Mouse (Mus musculus) heart, adult 18-20 months (tissue): ENCODE measurements around the gene Runx3. TPM values are rescaled to one million over a fixed set of nuclear protein-coding genes. Genes with fewer than 3 reads are reported as not detected.

Experiments
- DNase-seq, 2 experiments: peaks; one replicate each; pipeline ENCODE4 v3.0.0; 2021 to 2022; ENCODE audit warnings: mixed read lengths in 1 of 2
- long read RNA-seq, 2 experiments: library from polyadenylated mRNA; stranded (forward); transcript quantifications; one replicate each; pipeline ENCODE4 v2.0.0; 2021
- total RNA-seq, 2 experiments: library from RNA; stranded (reverse); gene quantifications; 2 replicates each; pipeline ENCODE4 v1.2.3; 2021

Runx3 gene
- total RNA-seq, result 1 to 10 TPM; 1.8 to 1.9 TPM
- long read RNA-seq, experiment 1, partial matches to known transcripts, result 0 of 2 reads
- long read RNA-seq, experiment 1, other reads (novel, unspliced or antisense), result 1 of 2 reads
- long read RNA-seq, experiment 2, partial matches to known transcripts, result 1 of 1 reads
- long read RNA-seq, experiment 2, other reads (novel, unspliced or antisense), result 0 of 1 reads

- peak in 1 of 2 experiments; percentile 22 for DNase-seq
Observed at GRCm38 (mm10) chr4:135120342-135121100, at the start of gene Runx3. Gene Runx3 (plus strand): TSS chr4:135120652.

- no peak for DNase-seq
Observed at GRCm38 (mm10) chr4:135072671-135073070, 47.8 kb upstream of the Runx3 start.

- DNase-seq, result no peak
Observed at GRCm38 (mm10) chr4:135073523-135073922, 46.9 kb upstream of the Runx3 start.

GRCm38 (mm10) chr4:135074646-135075045 lies 45.8 kb upstream of the Runx3 start:
- DNase-seq, result no peak

- DNase-seq, result no peak
Observed at GRCm38 (mm10) chr4:135075360-135075759, 45.1 kb upstream of the Runx3 start.

GRCm38 (mm10) chr4:135076611-135077010 lies 43.8 kb upstream of the Runx3 start:
- no peak for DNase-seq

- no peak for DNase-seq
Observed at GRCm38 (mm10) chr4:135077196-135077595, 43.3 kb upstream of the Runx3 start.

GRCm38 (mm10) chr4:135079859-135080640 lies 40.4 kb upstream of the Runx3 start:
- peak in 1 of 2 experiments; percentile 10 for DNase-seq

GRCm38 (mm10) chr4:135080641-135080920 lies 39.9 kb upstream of the Runx3 start:
- no peak for DNase-seq

GRCm38 (mm10) chr4:135083089-135083488 lies 37.4 kb upstream of the Runx3 start:
- no peak for DNase-seq

- DNase-seq, result no peak
Observed at GRCm38 (mm10) chr4:135085077-135085853, 35.2 kb upstream of the Runx3 start.

- DNase-seq, result no peak
Observed at GRCm38 (mm10) chr4:135090613-135091012, 29.8 kb upstream of the Runx3 start.

- DNase-seq, result no peak
Observed at GRCm38 (mm10) chr4:135092871-135093270, 27.6 kb upstream of the Runx3 start.

GRCm38 (mm10) chr4:135095693-135096092 lies 24.8 kb upstream of the Runx3 start:
- DNase-seq, result no peak

- no peak for DNase-seq
Observed at GRCm38 (mm10) chr4:135097910-135098891, 22.3 kb upstream of the Runx3 start.

- DNase-seq, result no peak
Observed at GRCm38 (mm10) chr4:135102019-135102740, 18.3 kb upstream of the Runx3 start.

- DNase-seq, result no peak
Observed at GRCm38 (mm10) chr4:135102761-135103160, 17.7 kb upstream of the Runx3 start.

- no peak for DNase-seq
Observed at GRCm38 (mm10) chr4:135103800-135104199, 16.7 kb upstream of the Runx3 start.

- no peak for DNase-seq
Observed at GRCm38 (mm10) chr4:135106968-135107367, 13.5 kb upstream of the Runx3 start.

- no peak for DNase-seq
Observed at GRCm38 (mm10) chr4:135108666-135109065, 11.8 kb upstream of the Runx3 start.

- no peak for DNase-seq
Observed at GRCm38 (mm10) chr4:135113656-135114055, 6.8 kb upstream of the Runx3 start.
